Mouse (Mus musculus): ENCODE results near the gene Gm4553. TPM values are rescaled to one million over a fixed set of nuclear protein-coding genes. Genes with fewer than 3 reads are reported as not detected.
A peak's percentile ranks its signal among the peaks of the same experiment; 100 is the strongest.
"Not testable (repeated sequence)": the region's sequence is repeated elsewhere in the genome, so short reads cannot be mapped to it uniquely, and the experiment has no call there.

Gene Gm4553
- polyA plus RNA-seq, 1 experiment from 2014 or later: not detected

- ATAC-seq (ENCODE audit: insufficient read depth) (no peak), DNase-seq (no peak)
- WGBS: 81% methylated on average over 4 of the region's 4 CpGs
- no peaks in the 10 kb centered on the region for H3K36me3 ChIP-seq (ENCODE audit: insufficient read depth)
- no peaks in the 10 kb centered on the region for H3K27me3 ChIP-seq (ENCODE audit: insufficient read depth, low read length)
- no peaks in the 10 kb centered on the region for H3K9me3 ChIP-seq (ENCODE audit: low read depth, low read length)
- H3K9ac ChIP-seq: no peak overlapping the region
- H3K4me3 ChIP-seq (ENCODE audit: low read depth, low read length): no peak overlapping the region
- no peak overlapping the region for H3K27ac ChIP-seq (ENCODE audit: low read depth)
- H3K4me2 ChIP-seq: no peak overlapping the region
- H3K4me1 ChIP-seq (ENCODE audit: insufficient read depth): no peaks in the 10 kb centered on the region
- TF ChIP-seq CTCF (IDR thresholded peaks at IDR 0.05; ENCODE audit: low read depth): no peak
Observed at GRCm38 (mm10) chr7:142152191-142152590, 13.3 kb downstream of the Gm4553 start.

GRCm38 (mm10) chr7:142148633-142149032 lies 16.9 kb downstream of the Gm4553 start:
- Histone ChIP-seq H3K4me1 (ENCODE audit: insufficient read depth) (no peaks in the 10 kb centered on the region), H3K9ac (no peak overlapping the region), H3K4me3 (ENCODE audit: low read depth, low read length) (no peak overlapping the region), H3K9me3 (ENCODE audit: low read depth, low read length) (no peaks in the 10 kb centered on the region), H3K4me2 (no peak overlapping the region), H3K36me3 (ENCODE audit: insufficient read depth) (no peaks in the 10 kb centered on the region), H3K27me3 (ENCODE audit: insufficient read depth, low read length) (no peaks in the 10 kb centered on the region), H3K27ac (ENCODE audit: low read depth) (no peak overlapping the region)
- DNase-seq: no peak
- no peak for TF ChIP-seq CTCF (IDR thresholded peaks at IDR 0.05; ENCODE audit: low read depth)
- no peak for ATAC-seq (ENCODE audit: insufficient read depth)

GRCm38 (mm10) chr7:142146033-142146432 lies 19.5 kb downstream of the Gm4553 start:
- H3K4me1 ChIP-seq (ENCODE audit: insufficient read depth): no peaks in the 10 kb centered on the region
- no peaks in the 10 kb centered on the region for H3K9me3 ChIP-seq (ENCODE audit: low read depth, low read length)
- WGBS: 0% methylated on average over 1 of the region's 1 CpGs
- no peaks in the 10 kb centered on the region for H3K36me3 ChIP-seq (ENCODE audit: insufficient read depth)
- no peak overlapping the region for H3K9ac ChIP-seq
- no peak overlapping the region for H3K27ac ChIP-seq (ENCODE audit: low read depth)
- ATAC-seq (ENCODE audit: insufficient read depth): no peak
- H3K4me2 ChIP-seq: no peak overlapping the region
- TF ChIP-seq CTCF (IDR thresholded peaks at IDR 0.05; ENCODE audit: low read depth): peak; percentile 72
- H3K4me3 ChIP-seq (ENCODE audit: low read depth, low read length): no peak overlapping the region
- H3K27me3 ChIP-seq (ENCODE audit: insufficient read depth, low read length): no peaks in the 10 kb centered on the region
- peak; percentile 85 for DNase-seq

- ATAC-seq (ENCODE audit: insufficient read depth): no peak
- WGBS: 34% methylated on average over 4 of the region's 4 CpGs
- H3K9ac ChIP-seq: no peak overlapping the region
- H3K27me3 ChIP-seq (ENCODE audit: insufficient read depth, low read length): no peaks in the 10 kb centered on the region
- no peaks in the 10 kb centered on the region for H3K36me3 ChIP-seq (ENCODE audit: insufficient read depth)
- no peaks in the 10 kb centered on the region for H3K4me1 ChIP-seq (ENCODE audit: insufficient read depth)
- H3K4me2 ChIP-seq: no peak overlapping the region
- DNase-seq: peak; percentile 14
- H3K9me3 ChIP-seq (ENCODE audit: low read depth, low read length): no peaks in the 10 kb centered on the region
- no peak overlapping the region for H3K27ac ChIP-seq (ENCODE audit: low read depth)
- peak; percentile 40 for TF ChIP-seq CTCF (IDR thresholded peaks at IDR 0.05; ENCODE audit: low read depth)
- H3K4me3 ChIP-seq (ENCODE audit: low read depth, low read length): no peak overlapping the region
Observed at GRCm38 (mm10) chr7:142145413-142145940, 20.1 kb downstream of the Gm4553 start.

GRCm38 (mm10) chr7:142144507-142144906 lies 21.0 kb downstream of the Gm4553 start, which contains the start of gene Gm45337:
Gene Gm45337 (minus strand): TSS chr7:142144607.
- no peak for ATAC-seq (ENCODE audit: insufficient read depth)

GRCm38 (mm10) chr7:142143506-142144010 lies 22.0 kb downstream of the Gm4553 start:
- DNase-seq; H3K4me3 ChIP-seq (ENCODE audit: low read depth, low read length); H3K9ac ChIP-seq; H3K36me3 ChIP-seq (ENCODE audit: insufficient read depth); H3K27me3 ChIP-seq (ENCODE audit: insufficient read depth, low read length); H3K9me3 ChIP-seq (ENCODE audit: low read depth, low read length); ATAC-seq (ENCODE audit: insufficient read depth); H3K4me2 ChIP-seq; H3K4me1 ChIP-seq (ENCODE audit: insufficient read depth); H3K27ac ChIP-seq (ENCODE audit: low read depth): not testable (repeated sequence)
- WGBS: 35% methylated on average over 1 of the region's 1 CpGs

More at GRCm38 (mm10) chr7:142144507-142144906, 21.0 kb downstream of the Gm4553 start, which contains the start of gene Gm45337:
- TF ChIP-seq CTCF (IDR thresholded peaks at IDR 0.05; ENCODE audit: low read depth): no peak
- Histone ChIP-seq H3K4me2 (no peak within 1 kb of the TSS), H3K27me3 (ENCODE audit: insufficient read depth, low read length) (no peaks in the 10 kb centered on the region), H3K27ac (ENCODE audit: low read depth) (no peak within 1 kb of the TSS), H3K36me3 (ENCODE audit: insufficient read depth) (no peaks in the 10 kb centered on the region), H3K4me3 (ENCODE audit: low read depth, low read length) (no peak within 1 kb of the TSS), H3K4me1 (ENCODE audit: insufficient read depth) (no peaks in the 10 kb centered on the region), H3K9me3 (ENCODE audit: low read depth, low read length) (no peaks in the 10 kb centered on the region), H3K9ac (no peak within 1 kb of the TSS)
- WGBS: 44% methylated on average over 1 of the region's 1 CpGs
- DNase-seq: no peak

GRCm38 (mm10) chr7:142140696-142141095 lies 24.8 kb downstream of the Gm4553 start:
- ATAC-seq (ENCODE audit: insufficient read depth) (no peak), DNase-seq (no peak)
- H3K36me3 ChIP-seq (ENCODE audit: insufficient read depth): no peaks in the 10 kb centered on the region
- no peaks in the 10 kb centered on the region for H3K9me3 ChIP-seq (ENCODE audit: low read depth, low read length)
- no peak overlapping the region for H3K27ac ChIP-seq (ENCODE audit: low read depth)
- no peaks in the 10 kb centered on the region for H3K27me3 ChIP-seq (ENCODE audit: insufficient read depth, low read length)
- 35% methylated on average over 1 of the region's 1 CpGs for WGBS
- no peaks in the 10 kb centered on the region for H3K4me1 ChIP-seq (ENCODE audit: insufficient read depth)
- H3K4me2 ChIP-seq: no peak overlapping the region
- no peak overlapping the region for H3K9ac ChIP-seq
- no peak overlapping the region for H3K4me3 ChIP-seq (ENCODE audit: low read depth, low read length)
- no peak for TF ChIP-seq CTCF (IDR thresholded peaks at IDR 0.05; ENCODE audit: low read depth)

GRCm38 (mm10) chr7:142135934-142136333 lies 29.6 kb downstream of the Gm4553 start, which contains the start of gene Gm39115:
Gene Gm39115 (minus strand): TSS chr7:142136034.
- not testable (repeated sequence) for H3K36me3 ChIP-seq (ENCODE audit: insufficient read depth); H3K4me2 ChIP-seq; DNase-seq; H3K4me3 ChIP-seq (ENCODE audit: low read depth, low read length); H3K9me3 ChIP-seq (ENCODE audit: low read depth, low read length); H3K4me1 ChIP-seq (ENCODE audit: insufficient read depth); H3K27ac ChIP-seq (ENCODE audit: low read depth); ATAC-seq (ENCODE audit: insufficient read depth); H3K9ac ChIP-seq; H3K27me3 ChIP-seq (ENCODE audit: insufficient read depth, low read length)
- WGBS: 52% methylated on average over 2 of the region's 2 CpGs
